Mouse (Mus musculus) neutrophil, adult 59 days (primary cell): ENCODE results near the gene B230307C23Rik. TPM values are rescaled to one million over a fixed set of nuclear protein-coding genes. Genes with fewer than 3 reads are reported as not detected.

Experiments used
- total RNA-seq, 2 experiments: library from RNA; stranded (reverse); gene quantifications; 1 replicate in 1 of 2; 2 replicates in 1 of 2; pipeline ENCODE4 v1.2.4; 2023

B230307C23Rik gene
- 10 to 100 TPM in 1 of 2 experiments, 1 to 10 TPM in 1; 8.3 to 14.0 TPM for total RNA-seq

DNA sequence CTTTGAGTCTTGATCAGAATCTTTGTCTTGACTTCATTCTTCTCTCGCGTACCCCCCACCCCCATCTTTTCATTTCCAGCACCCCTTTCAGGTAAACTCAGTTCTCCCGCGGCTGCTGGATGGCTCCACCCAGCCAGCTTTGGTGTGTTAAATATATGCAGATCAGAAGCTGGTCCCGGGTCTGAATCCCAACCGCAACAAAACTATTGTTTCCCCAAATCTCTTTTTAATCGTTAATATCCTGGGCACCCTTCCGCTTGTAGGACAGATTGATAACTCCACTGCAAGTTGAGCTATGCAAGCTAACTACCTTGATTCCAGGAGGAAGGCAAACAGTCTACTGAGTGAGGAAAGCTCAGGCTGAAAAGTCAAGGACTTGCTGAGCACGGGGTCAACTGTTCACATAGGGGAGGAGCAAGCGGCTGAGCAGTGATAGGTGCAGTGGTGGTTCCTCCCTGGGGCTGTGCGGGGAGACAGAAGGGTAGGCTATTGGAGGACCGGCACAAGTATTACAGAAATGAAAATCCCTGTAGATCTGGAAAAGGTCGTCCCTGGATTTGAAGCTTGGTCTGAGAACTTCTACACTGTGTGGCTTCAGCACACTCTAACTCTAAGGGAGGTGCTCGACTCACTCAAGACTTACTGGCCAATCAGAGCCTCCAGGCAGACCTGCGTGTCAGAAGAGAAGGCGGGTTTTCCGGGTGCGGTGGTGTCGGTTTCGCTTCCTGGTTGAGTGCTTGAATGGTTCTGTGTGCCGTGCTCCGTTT lies at the start of gene B230307C23Rik:
B230307C23Rik (plus strand) TSS at position 700 of the 767 bp plus-strand sequence.

DNA sequence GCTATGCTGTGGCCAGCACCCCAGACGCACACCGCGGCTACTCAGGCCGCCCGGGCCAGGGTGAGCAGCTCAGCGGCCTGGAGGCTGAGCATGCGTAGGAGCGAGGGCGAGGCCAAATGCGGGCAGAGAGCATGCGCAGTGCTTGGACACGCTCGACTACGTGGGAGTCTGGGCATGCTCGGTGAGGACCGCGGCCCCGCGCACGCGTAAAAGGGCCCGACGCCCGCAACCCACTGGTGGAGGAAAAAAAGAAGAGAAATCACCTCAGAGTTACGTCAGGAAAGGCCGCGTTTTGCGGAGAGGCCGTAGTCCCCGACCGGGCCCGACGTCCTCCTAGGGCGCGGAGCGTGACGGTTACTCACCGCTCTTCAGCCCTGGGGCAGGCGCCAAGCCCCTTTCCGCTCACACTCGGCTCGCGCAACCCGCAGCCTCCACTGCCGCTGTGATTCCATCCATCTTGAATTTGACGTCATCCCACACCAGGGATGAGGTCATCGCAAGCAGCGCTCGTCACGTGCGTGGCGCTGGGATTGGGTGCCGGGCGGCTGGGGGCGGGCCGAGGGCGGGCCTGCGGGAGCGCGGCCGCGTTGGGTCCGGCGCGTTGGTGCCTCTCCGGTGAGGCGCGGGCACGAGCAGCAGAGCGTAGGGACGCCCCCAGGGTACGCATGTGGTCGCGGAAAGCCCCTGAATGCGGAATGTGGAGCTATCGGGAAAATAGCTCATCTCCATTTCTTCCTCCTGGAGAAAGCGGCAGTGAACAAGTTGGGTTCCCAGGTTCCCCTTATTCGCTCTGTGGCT lies 34.8 kb upstream of the B230307C23Rik start, which contains the start of the genes C2cd2 and Zbtb21:
C2cd2 (minus strand) TSS at position 448 of the 798 bp plus-strand sequence.
Zbtb21 (minus strand) TSS at position 472 of the 798 bp plus-strand sequence.

Other genes with a start within 250 kb of the B230307C23Rik start
- not detected for gene Ripk4, start 233.5 kb upstream of the B230307C23Rik start, total RNA-seq
- gene Prdm15, start 145.5 kb upstream of the B230307C23Rik start, total RNA-seq, result 10 to 100 TPM; 11.2 to 16.3 TPM
- 10 to 100 TPM; 13.9 to 18.7 TPM for gene C2cd2, start 34.7 kb upstream of the B230307C23Rik start, total RNA-seq
- gene Zbtb21, start 34.7 kb upstream of the B230307C23Rik start, total RNA-seq, result 10 to 100 TPM; 36.5 to 43.3 TPM
- 1 to 10 TPM; 3.5 to 4.0 TPM for gene A630089N07Rik, start 85.1 kb downstream of the B230307C23Rik start, total RNA-seq